Mouse (Mus musculus): ENCODE measurements around the gene Cnksr1. TPM values are rescaled to one million over a fixed set of nuclear protein-coding genes. Genes with fewer than 3 reads are reported as not detected.

Cnksr1 gene
- total RNA-seq, 1 experiment from 2014 or later: 0.58 TPM

DNA sequence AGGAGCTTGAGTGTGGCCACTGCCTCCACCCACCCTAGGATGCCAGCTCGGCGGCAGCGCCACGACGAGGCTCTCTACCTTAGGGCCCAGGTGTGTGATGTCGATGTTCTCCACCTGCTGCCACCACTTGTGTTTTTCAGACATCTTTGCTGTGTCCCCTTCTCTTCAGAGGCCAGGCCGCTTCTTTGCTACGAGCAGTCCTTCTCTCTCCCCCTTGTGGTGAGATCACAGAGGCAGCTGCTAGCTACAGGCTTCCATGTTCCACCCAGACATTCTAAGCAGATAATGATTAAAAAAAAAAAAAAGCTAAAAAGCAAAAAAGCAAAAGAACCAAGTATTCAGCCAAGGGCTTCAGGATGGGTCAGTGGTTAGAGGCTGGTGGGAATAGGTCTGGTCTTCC, 11.0 kb downstream of the Cnksr1 start, which contains the start of gene Catsper4:
Catsper4 (minus strand) TSS at position 190 of the 400 bp plus-strand sequence.
- ATAC-seq (ENCODE audit: extremely low read depth, insufficient number of reproducible peaks, low FRiP score, poor library complexity, severe bottlenecking): no peak

DNA sequence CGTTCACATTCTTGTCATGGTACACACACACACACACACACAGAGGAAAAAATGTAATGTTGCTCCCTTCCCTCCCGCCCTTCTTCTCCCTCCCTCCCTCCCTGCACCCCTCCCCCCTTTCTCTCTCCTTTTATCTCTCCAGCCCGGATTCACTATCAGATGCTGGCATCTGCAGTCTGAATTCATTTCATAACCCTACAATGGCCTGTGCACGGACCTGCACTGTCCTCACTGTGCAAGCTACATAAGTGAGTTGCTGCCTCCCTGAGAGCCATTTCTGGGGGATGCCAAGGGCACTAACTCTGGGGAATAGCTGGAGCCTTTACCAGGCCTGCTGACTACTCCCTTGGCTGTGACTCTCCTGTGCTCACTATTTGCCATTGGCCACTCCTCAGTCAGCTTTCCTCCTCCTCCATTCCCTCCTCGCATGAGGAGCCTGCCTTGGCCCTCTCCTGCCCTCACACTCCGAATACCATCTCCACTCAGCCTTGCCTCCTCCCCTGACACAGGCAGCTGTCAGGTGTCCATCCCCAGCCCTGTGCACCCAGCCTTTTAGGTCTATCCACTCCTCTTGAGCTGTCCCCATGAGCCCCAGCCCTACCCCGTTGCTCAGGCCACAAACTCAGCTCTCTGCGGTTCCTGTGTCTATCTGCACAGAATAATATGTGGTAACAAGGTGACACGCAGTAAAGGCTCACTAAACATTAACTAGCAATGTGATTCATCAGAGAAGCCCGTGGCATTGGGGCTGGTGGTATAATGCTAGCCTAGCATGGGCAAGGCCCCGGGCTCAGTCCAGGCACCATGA, 15.2 kb downstream of the Cnksr1 start:
- ATAC-seq (ENCODE audit: extremely low read depth, insufficient number of reproducible peaks, low FRiP score, poor library complexity, severe bottlenecking): no peak

DNA sequence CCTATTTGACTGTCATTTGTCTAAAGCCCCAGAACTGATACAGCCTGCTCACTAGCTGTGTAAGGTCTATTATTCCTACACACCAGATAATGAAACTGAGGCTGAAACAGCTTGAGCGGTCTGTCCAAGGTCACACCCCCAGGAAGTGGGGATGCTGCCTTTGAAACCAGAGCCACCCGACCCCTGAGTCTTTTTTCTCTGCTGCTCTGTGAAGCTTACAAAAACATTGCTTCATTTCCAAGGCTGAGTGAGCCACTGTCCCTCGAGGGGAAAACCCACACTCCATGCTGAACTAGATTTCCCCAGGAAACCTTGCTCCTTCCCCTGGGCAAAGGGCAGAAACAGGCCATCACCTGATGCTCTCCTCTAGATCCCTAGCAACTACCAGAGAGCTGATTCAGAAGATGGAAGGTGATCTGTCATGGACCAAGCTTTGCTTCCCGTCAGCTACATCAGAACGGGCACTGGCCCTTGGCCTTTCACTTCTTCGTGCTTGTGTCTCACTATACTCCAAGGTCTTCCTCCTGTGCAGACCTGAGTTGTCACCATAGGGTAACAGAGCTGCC, 31.6 kb downstream of the Cnksr1 start:
- no peak for ATAC-seq (ENCODE audit: extremely low read depth, insufficient number of reproducible peaks, low FRiP score, poor library complexity, severe bottlenecking)

DNA sequence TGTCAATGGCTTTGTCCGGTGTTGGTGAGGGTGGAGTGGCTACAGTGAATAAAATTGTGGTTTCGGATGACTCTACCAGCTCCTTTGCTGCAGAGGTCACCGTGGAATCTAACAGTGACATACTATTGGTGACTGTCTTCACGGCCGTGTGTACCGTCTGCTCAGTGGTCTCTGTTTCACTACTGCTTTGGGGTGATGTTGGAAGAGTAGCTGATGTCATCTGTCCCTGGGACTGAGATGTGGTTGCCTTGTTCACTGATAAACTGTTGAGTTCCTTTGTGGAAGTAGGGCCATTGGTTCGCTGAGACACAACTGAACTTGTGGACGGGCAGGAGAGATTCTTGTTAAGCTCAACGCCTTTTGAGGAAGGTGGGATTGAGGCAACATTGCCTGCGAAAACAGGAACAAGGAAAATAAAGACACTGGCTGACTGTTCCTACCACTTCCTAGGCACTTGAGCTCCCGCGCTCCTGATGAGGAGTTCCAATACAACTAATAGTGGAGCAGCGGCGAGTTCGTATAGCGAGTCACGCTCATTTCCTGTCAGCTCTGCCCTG, 34.8 kb downstream of the Cnksr1 start:
- ATAC-seq (ENCODE audit: extremely low read depth, insufficient number of reproducible peaks, low FRiP score, poor library complexity, severe bottlenecking): no peak

DNA sequence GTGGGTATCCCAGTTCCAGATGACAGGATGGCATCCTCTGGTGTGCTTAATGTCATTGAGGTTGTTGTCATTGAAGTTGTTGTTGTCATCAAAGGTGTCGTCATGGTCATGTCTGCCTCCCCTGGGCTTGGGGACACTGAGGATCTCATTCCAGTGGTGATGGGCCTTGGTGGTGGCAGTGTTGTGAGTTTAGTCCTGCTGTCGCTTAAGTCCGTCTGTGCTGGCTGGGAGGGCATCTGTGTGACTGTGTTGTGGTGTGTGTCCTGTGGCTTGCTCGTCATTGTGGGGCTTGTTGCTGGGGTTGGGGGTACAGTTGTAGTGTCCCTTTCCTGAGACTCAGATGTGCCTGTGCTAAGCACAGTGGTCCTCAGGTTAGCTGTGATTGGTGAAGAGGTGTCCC, 35.3 kb downstream of the Cnksr1 start, which contains the start of gene Gm7534:
Gm7534 (minus strand) TSS at position 101 of the 400 bp plus-strand sequence.
- no peak for ATAC-seq (ENCODE audit: extremely low read depth, insufficient number of reproducible peaks, low FRiP score, poor library complexity, severe bottlenecking)

DNA sequence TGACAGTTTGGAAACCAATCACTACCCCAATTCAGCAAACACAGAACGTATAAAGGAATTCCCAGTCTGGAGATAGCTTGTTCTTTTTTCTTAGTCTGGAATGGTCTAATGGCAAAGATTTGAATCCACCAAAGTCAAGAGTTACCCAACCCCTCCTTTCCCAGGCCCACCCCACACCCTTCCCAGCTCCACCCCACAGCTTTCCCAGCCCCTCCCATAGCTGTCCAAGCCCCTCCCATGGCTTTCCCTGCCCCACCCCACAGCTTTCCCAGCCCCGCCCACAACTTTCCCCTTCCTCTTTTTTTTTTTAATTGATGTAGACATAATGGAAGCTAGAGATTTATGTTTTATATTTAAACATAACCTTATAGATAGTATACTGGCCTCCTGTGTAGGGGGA, 38.8 kb downstream of the Cnksr1 start:
- no peak for ATAC-seq (ENCODE audit: extremely low read depth, insufficient number of reproducible peaks, low FRiP score, poor library complexity, severe bottlenecking)

DNA sequence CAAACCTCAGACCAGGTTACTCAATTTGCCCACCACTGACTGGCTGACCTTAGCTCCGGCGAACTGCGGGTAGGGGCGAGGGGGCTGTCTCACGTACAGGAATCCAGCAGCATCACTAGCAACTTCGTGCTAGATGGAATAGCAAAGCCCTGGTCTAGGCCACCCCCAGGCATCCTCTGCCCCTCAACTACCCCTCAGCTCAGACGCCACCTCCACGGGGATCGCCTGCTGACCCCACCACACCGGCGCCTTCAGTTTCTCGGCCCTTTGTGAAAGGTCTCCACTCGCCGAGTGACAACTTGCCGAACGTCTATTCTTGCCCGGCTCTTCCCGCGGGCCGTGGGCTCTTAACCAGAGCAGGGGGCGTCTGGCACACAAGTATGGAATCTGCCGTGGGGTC, 51.9 kb downstream of the Cnksr1 start:
- no peak for ATAC-seq (ENCODE audit: extremely low read depth, insufficient number of reproducible peaks, low FRiP score, poor library complexity, severe bottlenecking)

DNA sequence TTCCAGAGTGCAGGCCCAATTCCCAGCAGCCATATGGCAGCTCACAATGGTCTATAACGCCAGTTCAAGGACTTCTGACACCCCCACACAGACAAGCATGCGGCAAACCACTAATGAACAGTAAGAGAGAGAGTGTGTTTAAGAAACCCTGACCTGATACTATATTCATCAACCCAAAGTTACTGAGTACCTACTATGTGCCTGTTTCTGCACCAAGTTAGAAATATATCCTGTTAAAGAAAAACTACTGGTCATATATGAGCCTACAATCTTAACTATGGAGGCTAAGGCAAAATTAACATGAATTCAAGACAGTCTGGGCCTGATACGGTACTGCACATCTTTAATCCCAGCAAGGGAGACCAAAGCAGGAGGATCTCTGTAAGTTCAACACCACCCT, 52.6 kb downstream of the Cnksr1 start:
- ATAC-seq (ENCODE audit: extremely low read depth, insufficient number of reproducible peaks, low FRiP score, poor library complexity, severe bottlenecking): no peak

DNA sequence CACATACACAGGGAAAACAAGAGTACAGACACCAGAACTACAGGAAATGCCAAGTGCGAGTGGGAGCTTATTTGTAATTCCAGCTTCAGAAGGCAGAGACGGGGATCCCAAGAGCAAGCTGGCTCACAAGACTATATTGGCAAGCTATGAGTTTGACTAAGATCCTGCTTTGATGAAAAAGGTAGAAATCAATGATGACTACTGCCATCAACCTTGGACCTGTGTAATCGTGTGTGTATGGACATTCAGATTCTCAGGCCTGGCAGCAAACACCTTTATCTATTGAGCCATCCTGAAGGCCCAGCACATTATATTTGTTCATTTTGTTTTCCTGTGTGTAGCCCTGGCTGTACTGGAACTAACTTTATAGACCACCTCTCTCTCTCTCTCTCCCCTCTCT, 54.5 kb downstream of the Cnksr1 start:
- no peak for ATAC-seq (ENCODE audit: extremely low read depth, insufficient number of reproducible peaks, low FRiP score, poor library complexity, severe bottlenecking)

DNA sequence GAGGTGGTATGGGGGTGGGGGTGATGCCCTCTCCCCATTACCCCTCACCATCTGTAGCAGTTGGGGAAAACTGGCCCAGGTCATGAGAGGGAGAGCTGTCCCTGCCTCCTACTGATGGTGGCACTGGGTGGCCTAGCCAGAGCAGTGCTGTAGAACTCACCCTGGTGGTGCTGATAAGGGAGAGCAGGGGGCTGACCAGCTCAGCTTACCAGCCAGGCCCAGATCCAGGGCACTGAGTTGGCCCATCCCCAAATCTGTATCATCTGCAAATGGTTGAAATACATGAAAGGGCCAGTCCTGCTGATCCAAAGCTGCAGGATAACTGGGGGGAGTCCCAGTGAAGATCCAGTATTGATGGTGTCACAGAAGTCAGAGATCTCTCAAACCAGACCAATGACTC, 56.4 kb downstream of the Cnksr1 start:
- ATAC-seq (ENCODE audit: extremely low read depth, insufficient number of reproducible peaks, low FRiP score, poor library complexity, severe bottlenecking): no peak

DNA sequence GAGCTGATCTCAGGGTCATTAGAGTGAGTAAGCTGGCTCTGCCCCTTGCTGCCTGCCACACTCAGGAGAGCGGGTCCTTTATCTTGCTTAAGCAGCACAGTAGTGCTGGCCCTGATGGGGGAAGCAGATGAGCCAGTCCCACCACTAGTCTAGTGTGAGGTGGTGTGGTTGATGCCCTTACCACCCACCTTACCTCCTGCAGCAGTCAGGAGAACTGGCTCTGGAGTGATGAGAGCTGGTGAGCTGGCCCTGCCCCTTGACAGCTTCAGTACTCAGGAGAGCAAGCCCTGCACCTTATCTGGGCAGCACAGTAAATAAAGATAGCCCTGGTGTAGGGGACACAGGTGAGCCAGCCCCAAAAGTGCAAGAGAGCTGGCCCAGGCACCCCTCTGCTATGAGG, 57.1 kb downstream of the Cnksr1 start:
- no peak for ATAC-seq (ENCODE audit: extremely low read depth, insufficient number of reproducible peaks, low FRiP score, poor library complexity, severe bottlenecking)

Other genes with a start within 250 kb of the Cnksr1 start
- gene Dhdds, start 237.5 kb downstream of the Cnksr1 start, total RNA-seq (2017): 15.6 and 16.6 TPM in 2 replicates
- gene Lin28a, start 219.6 kb downstream of the Cnksr1 start, total RNA-seq (2017): 13.6 and 16.1 TPM in 2 replicates
- 0.58 TPM in 1 of 2 replicates, not detected in the other for gene Zfp683, start 184.6 kb downstream of the Cnksr1 start, total RNA-seq (2017)
- 4.2 and 7.4 TPM in 2 replicates for gene Crybg2, start 177.6 kb downstream of the Cnksr1 start, total RNA-seq (2017)
- gene Cd52, start 143.3 kb downstream of the Cnksr1 start, total RNA-seq (2017): 2,308 and 2,325 TPM in 2 replicates
- gene Ubxn11, start 135.8 kb downstream of the Cnksr1 start, total RNA-seq (2017): 15.0 and 22.1 TPM in 2 replicates
- 471 and 477 TPM in 2 replicates for gene Sh3bgrl3, start 109.6 kb downstream of the Cnksr1 start, total RNA-seq (2017)
- gene Cep85, start 51.3 kb downstream of the Cnksr1 start, total RNA-seq (2017): 26.5 and 38.3 TPM in 2 replicates
- not detected in 2 replicates for gene Gm7534, start 35.4 kb downstream of the Cnksr1 start, total RNA-seq (2017)
- gene Catsper4, start 11.0 kb downstream of the Cnksr1 start, total RNA-seq (2017): not detected in 2 replicates
- gene E130218I03Rik, start 5.3 kb upstream of the Cnksr1 start, total RNA-seq (2017): 0.47 TPM in 1 of 2 replicates, not detected in the other
- 3.6 and 5.7 TPM in 2 replicates for gene Zfp593, start 7.2 kb upstream of the Cnksr1 start, total RNA-seq (2017)
- gene Gm30191, start 8.5 kb upstream of the Cnksr1 start, total RNA-seq (2017): not detected in 2 replicates
- not detected in 2 replicates for gene Grrp1, start 15.7 kb upstream of the Cnksr1 start, total RNA-seq (2017)
- gene Pdik1l, start 49.5 kb upstream of the Cnksr1 start, total RNA-seq (2017): 15.5 and 18.7 TPM in 2 replicates
- not detected in 2 replicates for gene Trim63, start 76.7 kb upstream of the Cnksr1 start, total RNA-seq (2017)
- not detected in 2 replicates for gene Slc30a2, start 104.8 kb upstream of the Cnksr1 start, total RNA-seq (2017)
- gene Extl1, start 145.5 kb upstream of the Cnksr1 start, total RNA-seq (2017): 0.86 and 1.3 TPM in 2 replicates
- 0.12 and 0.74 TPM in 2 replicates for gene Pafah2, start 157.9 kb upstream of the Cnksr1 start, total RNA-seq (2017)
- 9.9 and 16.6 TPM in 2 replicates for gene Stmn1, start 229.9 kb upstream of the Cnksr1 start, total RNA-seq (2017)